Mouse (Mus musculus): ENCODE data around the gene Lrpap1. TPM values are rescaled to one million over a fixed set of nuclear protein-coding genes. Genes with fewer than 3 reads are reported as not detected.

The Lrpap1 gene
- polyA plus RNA-seq, 1 experiment from 2014 or later: 113 TPM

DNA sequence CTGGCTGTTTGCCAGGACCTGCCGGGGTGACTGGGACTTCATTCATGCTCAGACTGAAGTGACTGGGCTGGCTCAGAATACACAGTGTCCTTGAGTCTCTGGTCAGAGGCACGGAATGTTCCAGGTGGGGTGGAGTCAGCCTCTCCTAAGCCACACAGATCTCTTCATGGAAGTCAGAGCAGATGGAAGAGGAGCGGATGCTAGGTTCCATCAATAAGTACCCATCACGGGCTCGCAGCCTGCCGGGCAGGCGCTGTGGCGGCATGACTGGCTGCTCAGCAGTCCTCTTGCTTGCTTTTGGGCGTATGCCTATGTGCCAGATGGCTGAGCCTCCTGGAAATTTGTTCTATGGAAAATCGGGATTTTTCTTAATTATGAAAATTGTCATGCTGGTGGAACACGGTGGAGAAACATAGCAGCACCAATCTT lies 32.6 kb upstream of the Lrpap1 start:
- no peak overlapping the region for H3K4me3 ChIP-seq
- H3K27ac ChIP-seq: no peak overlapping the region
- WGBS: 73% methylated on average over 11 of the region's 11 CpGs
- H3K4me2 ChIP-seq (replicated peaks): no peak overlapping the region
- no peak for ATAC-seq (ENCODE audit: insufficient number of reproducible peaks, insufficient read depth, low FRiP score, low TSS enrichment)
- H3K27me3 ChIP-seq: no peaks in the 10 kb centered on the region
- H3K9me3 ChIP-seq: no peaks in the 10 kb centered on the region
- H3K36me3 ChIP-seq: no peaks in the 10 kb centered on the region
- no peak overlapping the region for H3K9ac ChIP-seq
- 0 out of 2 replicates have a peak, but pooled peaks cover 3% of the 10 kb centered on the region for H3K4me1 ChIP-seq

DNA sequence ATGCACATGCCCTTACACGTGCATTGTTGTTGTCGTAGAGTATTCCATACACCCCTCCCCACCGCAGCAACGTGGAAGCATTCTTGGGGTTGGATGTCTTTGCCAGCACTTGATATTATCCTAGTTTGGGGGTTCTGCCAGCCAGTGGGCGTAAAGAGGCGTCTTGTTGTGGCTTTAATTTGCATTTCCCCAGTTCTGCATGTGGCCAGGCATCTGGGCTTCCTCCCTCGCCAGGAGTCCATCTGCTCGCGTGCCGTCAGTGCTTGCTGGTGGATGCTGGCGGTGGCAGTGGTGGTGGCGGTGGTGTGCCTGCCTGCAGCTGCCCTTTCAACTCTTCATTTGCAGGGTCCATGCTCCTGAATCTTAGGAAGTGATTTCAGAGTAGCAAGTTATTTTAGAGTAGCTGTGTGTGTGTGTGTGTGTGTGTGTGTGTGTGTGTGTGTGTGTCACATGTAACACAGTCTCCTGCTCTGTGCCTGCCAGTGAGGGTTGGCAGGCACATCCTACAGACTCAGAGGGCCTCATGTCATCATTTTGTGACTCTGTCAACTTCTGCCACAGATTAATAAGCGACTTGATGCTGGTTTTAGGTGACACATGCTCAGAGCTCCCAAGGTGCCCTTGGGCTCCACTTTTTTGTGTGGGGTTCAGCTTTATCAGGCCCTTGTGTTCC lies 32.1 kb upstream of the Lrpap1 start:
- H3K9me3 ChIP-seq: no peaks in the 10 kb centered on the region
- H3K4me2 ChIP-seq (replicated peaks): no peak overlapping the region
- H3K27me3 ChIP-seq: no peaks in the 10 kb centered on the region
- no peak overlapping the region for H3K4me3 ChIP-seq
- WGBS: 66% methylated on average over 13 of the region's 13 CpGs
- H3K36me3 ChIP-seq: no peaks in the 10 kb centered on the region
- H3K9ac ChIP-seq: no peak overlapping the region
- no peak overlapping the region for H3K27ac ChIP-seq
- H3K4me1 ChIP-seq: no peaks in the 10 kb centered on the region
- ATAC-seq (ENCODE audit: insufficient number of reproducible peaks, insufficient read depth, low FRiP score, low TSS enrichment): no peak

DNA sequence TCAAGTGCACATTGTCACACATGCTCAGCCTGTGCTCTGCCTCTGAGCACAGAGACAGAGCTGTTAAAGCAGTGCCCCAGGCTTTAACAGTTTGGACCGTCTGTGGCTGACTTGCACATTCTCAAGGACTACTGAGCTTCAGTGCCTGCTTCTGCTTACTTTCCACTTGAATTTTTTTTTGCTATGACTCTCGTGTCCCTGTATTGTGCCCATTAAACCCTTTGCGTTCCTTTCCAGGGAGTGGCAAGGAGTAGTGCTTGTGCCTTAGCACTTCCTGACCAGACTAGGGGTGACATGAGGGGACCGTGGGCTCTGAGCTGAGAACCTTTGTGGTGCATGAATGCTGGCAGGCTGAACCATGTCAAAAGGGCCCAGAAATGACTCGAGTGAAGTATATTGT lies 30.3 kb upstream of the Lrpap1 start:
- no peak for ATAC-seq (ENCODE audit: insufficient number of reproducible peaks, insufficient read depth, low FRiP score, low TSS enrichment)
- H3K4me1 ChIP-seq: no peaks in the 10 kb centered on the region
- H3K27ac ChIP-seq: no peak overlapping the region
- no peak overlapping the region for H3K4me3 ChIP-seq
- 74% methylated on average over 5 of the region's 5 CpGs for WGBS
- no peaks in the 10 kb centered on the region for H3K9me3 ChIP-seq
- H3K4me2 ChIP-seq (replicated peaks): no peak overlapping the region
- no peaks in the 10 kb centered on the region for H3K36me3 ChIP-seq
- no peak overlapping the region for H3K9ac ChIP-seq
- H3K27me3 ChIP-seq: no peaks in the 10 kb centered on the region

DNA sequence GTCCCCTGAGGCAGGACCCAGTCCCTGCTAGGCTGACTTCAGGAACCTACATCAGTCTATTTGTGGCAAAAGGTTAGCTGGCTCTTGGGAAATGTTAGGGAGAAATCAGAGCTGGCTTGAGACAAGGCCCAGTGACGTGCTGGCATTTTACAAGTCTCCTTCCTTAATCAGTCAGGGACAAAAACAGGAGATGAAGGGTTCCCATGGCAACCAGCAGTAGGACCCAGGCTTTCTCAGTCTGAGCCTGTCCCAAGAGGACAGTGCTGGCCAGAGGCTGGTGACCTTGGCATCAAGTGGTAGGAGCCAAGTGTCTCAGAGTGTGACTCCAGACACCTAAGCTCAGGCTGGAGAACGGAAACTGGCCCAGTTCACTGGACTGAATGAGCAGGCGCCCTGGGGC lies 28.7 kb upstream of the Lrpap1 start:
- Histone ChIP-seq H3K9me3 (no peaks in the 10 kb centered on the region), H3K4me1 (no peaks in the 10 kb centered on the region), H3K9ac (no peak overlapping the region), H3K4me2 (replicated peaks) (no peak overlapping the region), H3K4me3 (no peak overlapping the region), H3K36me3 (no peaks in the 10 kb centered on the region), H3K27me3 (no peaks in the 10 kb centered on the region), H3K27ac (no peak overlapping the region)
- no peak for ATAC-seq (ENCODE audit: insufficient number of reproducible peaks, insufficient read depth, low FRiP score, low TSS enrichment)
- 68% methylated on average over 3 of the region's 3 CpGs for WGBS

DNA sequence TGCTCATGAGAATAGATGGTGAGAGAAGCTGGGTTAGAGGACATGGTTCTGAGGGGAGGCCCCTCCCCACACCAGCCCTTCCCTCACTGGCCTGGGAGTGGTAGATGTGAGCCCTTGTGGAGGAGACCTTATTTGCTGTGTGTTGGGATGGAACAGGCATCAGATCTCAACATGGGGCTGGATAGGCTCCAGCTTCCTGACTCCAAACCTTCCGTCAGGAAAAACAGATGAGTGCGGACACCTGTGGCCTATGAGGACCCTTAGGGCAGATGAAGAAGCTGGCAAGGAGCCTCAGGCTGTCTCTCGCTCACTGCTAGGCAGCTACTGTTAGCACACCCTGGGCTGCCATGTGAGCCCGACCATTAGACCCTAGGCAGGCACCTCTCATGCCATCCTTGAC lies 27.9 kb upstream of the Lrpap1 start:
- no peaks in the 10 kb centered on the region for H3K4me1 ChIP-seq
- no peak overlapping the region for H3K27ac ChIP-seq
- ATAC-seq (ENCODE audit: insufficient number of reproducible peaks, insufficient read depth, low FRiP score, low TSS enrichment): no peak

DNA sequence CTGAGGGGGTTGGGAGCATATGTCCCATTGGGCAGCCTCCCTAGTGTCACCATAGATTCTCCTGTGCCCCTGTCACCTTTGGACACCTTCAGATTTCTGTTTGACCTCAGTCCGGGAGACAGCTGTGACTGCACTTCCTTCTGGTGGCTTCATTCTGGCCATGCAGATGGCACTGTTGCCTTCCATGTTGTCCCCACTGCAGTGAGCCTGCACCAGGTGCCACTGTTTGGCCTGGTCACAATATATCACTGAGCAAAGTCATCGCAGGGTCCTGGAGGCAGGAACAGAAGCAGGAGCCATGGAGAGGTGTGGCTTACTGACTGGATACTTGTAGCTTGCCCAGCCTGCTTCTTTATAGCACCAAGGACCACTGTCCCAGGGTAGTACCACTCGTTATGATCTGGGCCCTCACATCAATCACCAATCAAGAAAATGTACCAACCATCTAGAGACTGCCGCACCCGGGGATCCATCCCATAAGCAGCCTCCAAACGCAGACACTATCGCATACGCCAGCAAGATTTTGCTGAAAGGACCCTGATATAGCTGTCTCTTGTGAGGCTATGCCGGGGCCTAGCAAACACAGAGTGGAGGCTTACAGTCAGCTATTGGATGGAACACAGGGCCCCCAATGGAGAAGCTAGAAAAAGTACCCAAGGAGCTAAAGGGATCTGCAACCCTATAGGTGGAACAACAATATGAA lies 26.9 kb upstream of the Lrpap1 start:
- H3K4me3 ChIP-seq: no peak overlapping the region
- H3K9ac ChIP-seq: no peak overlapping the region
- H3K9me3 ChIP-seq: no peaks in the 10 kb centered on the region
- no peak for ATAC-seq (ENCODE audit: insufficient number of reproducible peaks, insufficient read depth, low FRiP score, low TSS enrichment)
- no peaks in the 10 kb centered on the region for H3K4me1 ChIP-seq
- H3K27me3 ChIP-seq: no peaks in the 10 kb centered on the region
- no peaks in the 10 kb centered on the region for H3K36me3 ChIP-seq
- no peak overlapping the region for H3K27ac ChIP-seq
- WGBS: 91% methylated on average over 9 of the region's 9 CpGs
- H3K4me2 ChIP-seq (replicated peaks): no peak overlapping the region

More for the DNA sequence above, 27.9 kb upstream of the Lrpap1 start:
- Histone ChIP-seq H3K9me3 (no peaks in the 10 kb centered on the region), H3K4me3 (no peak overlapping the region), H3K36me3 (no peaks in the 10 kb centered on the region), H3K4me2 (replicated peaks) (no peak overlapping the region), H3K9ac (no peak overlapping the region), H3K27me3 (no peaks in the 10 kb centered on the region)
- 86% methylated on average over 4 of the region's 4 CpGs for WGBS

DNA sequence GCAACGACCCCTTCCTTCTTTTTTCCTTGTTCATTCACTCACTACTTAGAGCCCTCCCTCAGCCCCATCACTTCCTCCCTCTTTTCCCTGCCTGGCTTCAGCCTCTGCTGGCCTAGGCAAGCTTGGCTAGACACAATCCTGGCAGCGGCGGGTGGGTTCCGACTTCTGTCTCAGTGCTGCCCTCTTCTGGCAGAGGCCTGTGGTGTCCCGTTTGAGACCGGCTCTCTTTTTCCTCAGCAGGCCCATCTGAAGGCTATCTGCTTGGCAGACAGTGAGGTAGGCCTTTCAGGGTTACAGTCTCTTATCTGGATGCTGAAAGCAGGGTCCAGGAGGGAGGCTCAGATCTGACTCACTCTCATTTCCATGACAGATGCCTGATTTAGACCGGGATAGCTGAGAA lies 26.2 kb upstream of the Lrpap1 start:
- H3K4me2 ChIP-seq (replicated peaks): no peak overlapping the region
- 6% methylated on average over 7 of the region's 7 CpGs for WGBS
- ATAC-seq (ENCODE audit: insufficient number of reproducible peaks, insufficient read depth, low FRiP score, low TSS enrichment): peak; percentile 50; the same call in 1 of the 2 replicates

DNA sequence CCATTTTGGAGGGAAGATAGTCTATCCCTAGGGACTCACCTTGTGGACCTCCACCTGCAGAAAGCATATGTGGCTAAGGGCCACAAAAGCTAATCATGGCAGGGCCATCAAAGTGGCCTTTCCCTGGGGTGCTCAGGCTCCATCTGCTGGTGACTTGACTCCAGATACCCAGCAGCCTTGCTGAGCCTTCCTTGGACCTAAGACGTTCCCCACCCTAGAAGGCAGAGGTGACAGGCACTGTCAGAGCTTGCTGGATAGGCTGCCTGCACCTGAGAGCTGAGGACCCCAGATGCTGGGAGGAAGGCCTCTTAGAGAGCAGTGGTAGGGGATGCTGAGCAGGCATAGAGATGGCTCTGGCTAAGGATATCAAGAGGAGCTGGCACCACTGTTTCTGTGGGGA lies 25.7 kb upstream of the Lrpap1 start:
- no peak overlapping the region for H3K4me3 ChIP-seq
- ATAC-seq (ENCODE audit: insufficient number of reproducible peaks, insufficient read depth, low FRiP score, low TSS enrichment): no peak
- 26% methylated on average over 1 of the region's 1 CpGs for WGBS
- no peaks in the 10 kb centered on the region for H3K9me3 ChIP-seq
- H3K27ac ChIP-seq: no peak overlapping the region
- no peaks in the 10 kb centered on the region for H3K36me3 ChIP-seq
- no peak overlapping the region for H3K9ac ChIP-seq
- no peaks in the 10 kb centered on the region for H3K4me1 ChIP-seq
- no peaks in the 10 kb centered on the region for H3K27me3 ChIP-seq
- no peak overlapping the region for H3K4me2 ChIP-seq (replicated peaks)

More for the DNA sequence above, 26.2 kb upstream of the Lrpap1 start:
- Histone ChIP-seq H3K4me3 (no peak overlapping the region), H3K27ac (no peak overlapping the region), H3K9ac (no peak overlapping the region), H3K36me3 (no peaks in the 10 kb centered on the region), H3K9me3 (no peaks in the 10 kb centered on the region), H3K4me1 (no peaks in the 10 kb centered on the region), H3K27me3 (no peaks in the 10 kb centered on the region)

DNA sequence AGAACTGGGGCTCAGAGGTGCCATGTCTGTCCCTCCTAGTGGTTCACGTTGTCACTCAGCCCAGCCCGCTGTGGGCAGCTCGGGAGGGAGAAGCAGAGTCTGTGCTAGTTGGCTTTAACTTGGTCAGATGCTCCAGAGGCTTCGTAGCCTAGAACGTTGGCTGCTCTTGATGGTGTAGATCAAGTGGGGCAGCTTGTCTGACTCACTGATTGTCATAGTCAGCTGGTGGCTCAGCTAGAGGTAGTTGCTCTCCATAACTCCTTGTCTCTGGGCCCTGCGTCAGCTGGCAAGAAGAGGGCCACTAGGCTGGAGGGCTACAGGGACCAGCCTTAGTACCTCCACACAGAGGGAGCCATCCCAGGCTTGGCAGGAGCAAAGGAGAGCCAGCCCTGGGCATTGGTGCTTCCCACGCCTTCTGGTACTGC lies 24.2 kb upstream of the Lrpap1 start:
- Histone ChIP-seq H3K4me2 (replicated peaks) (no peak overlapping the region), H3K27ac (no peak overlapping the region), H3K9me3 (no peaks in the 10 kb centered on the region), H3K4me1 (no peaks in the 10 kb centered on the region), H3K4me3 (no peak overlapping the region), H3K27me3 (no peaks in the 10 kb centered on the region), H3K36me3 (no peaks in the 10 kb centered on the region), H3K9ac (no peak overlapping the region)
- 91% methylated on average over 7 of the region's 7 CpGs for WGBS
- ATAC-seq (ENCODE audit: insufficient number of reproducible peaks, insufficient read depth, low FRiP score, low TSS enrichment): no peak

DNA sequence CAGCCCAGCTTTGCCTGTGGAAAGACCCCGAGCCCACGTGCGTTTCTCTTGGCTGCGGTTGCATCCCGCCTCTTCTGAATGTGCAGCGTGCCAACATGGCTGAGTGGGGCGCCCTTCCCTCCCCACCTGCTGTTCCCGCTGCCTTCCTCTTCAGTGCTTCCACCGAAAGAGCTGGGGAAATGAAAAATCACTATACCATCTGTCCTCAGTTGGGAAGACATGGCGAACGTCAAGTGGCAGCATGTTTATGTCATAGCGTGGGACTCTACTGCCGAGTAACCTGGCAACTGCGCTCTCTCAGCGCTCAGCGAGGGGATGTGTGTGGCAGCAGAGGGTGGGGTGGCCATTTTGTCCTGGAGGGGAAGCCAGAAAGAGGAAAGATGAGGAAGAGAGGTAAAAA lies 23.6 kb upstream of the Lrpap1 start:
- 90% methylated on average over 16 of the region's 16 CpGs for WGBS
- H3K27me3 ChIP-seq: no peaks in the 10 kb centered on the region
- H3K4me2 ChIP-seq (replicated peaks): no peak overlapping the region
- H3K36me3 ChIP-seq: no peaks in the 10 kb centered on the region
- no peak overlapping the region for H3K9ac ChIP-seq
- no peaks in the 10 kb centered on the region for H3K9me3 ChIP-seq
- ATAC-seq (ENCODE audit: insufficient number of reproducible peaks, insufficient read depth, low FRiP score, low TSS enrichment): no peak
- H3K4me1 ChIP-seq: no peaks in the 10 kb centered on the region
- H3K4me3 ChIP-seq: no peak overlapping the region
- H3K27ac ChIP-seq: no peak overlapping the region

DNA sequence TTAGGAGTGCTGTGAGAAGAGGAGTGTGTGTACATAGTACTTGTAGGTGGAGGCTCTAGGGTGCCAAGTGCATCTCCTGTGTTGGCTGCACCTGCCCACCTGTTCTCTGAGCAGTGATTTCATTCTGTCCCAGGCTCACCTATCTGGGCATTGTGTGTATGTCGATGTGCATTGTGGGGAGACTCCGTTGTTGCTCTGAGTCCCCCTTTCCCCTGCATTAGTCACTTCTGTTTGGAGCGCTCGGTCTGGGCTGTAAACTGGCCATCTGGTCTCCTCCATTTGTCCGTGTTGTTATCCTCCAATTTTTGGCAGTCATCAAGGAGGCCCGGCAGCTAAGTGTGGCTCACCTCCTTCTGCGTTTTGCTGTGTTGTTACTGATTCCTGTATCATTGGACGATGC lies 14.5 kb upstream of the Lrpap1 start:
- 90% methylated on average over 8 of the region's 8 CpGs for WGBS
- no peak for ATAC-seq (ENCODE audit: insufficient number of reproducible peaks, insufficient read depth, low FRiP score, low TSS enrichment)

DNA sequence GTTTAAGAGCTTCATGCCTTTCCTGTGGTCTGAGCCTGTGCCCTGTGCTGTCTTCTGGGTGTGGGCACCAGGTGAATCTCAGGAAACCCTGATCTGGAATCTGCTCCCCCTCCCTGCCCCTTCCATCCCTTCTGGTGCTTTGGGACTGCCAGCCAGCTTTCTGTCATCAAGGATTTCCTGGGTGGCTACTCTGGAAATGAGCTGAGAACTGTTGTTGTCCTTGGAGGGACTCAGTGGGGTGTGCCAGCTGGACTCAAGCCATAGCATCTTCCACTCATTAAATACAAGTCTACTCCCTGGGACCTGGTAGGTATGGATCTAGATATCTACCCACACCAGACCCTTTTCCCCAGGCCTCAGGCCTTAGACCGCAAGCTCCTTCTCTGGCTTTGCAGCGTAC lies 12.9 kb upstream of the Lrpap1 start:
- H3K27me3 ChIP-seq: no peaks in the 10 kb centered on the region
- H3K36me3 ChIP-seq: no peaks in the 10 kb centered on the region
- H3K4me3 ChIP-seq: no peak overlapping the region
- H3K9me3 ChIP-seq: no peaks in the 10 kb centered on the region
- H3K27ac ChIP-seq: no peak overlapping the region
- no peak for ATAC-seq (ENCODE audit: insufficient number of reproducible peaks, insufficient read depth, low FRiP score, low TSS enrichment)
- no peak overlapping the region for H3K9ac ChIP-seq
- H3K4me1 ChIP-seq: no peaks in the 10 kb centered on the region
- WGBS: 91% methylated on average over 2 of the region's 2 CpGs
- no peak overlapping the region for H3K4me2 ChIP-seq (replicated peaks)

More for the DNA sequence above, 14.5 kb upstream of the Lrpap1 start:
- H3K4me2 ChIP-seq (replicated peaks): no peak overlapping the region
- no peaks in the 10 kb centered on the region for H3K27me3 ChIP-seq
- no peak overlapping the region for H3K4me3 ChIP-seq
- no peaks in the 10 kb centered on the region for H3K36me3 ChIP-seq
- H3K27ac ChIP-seq: no peak overlapping the region
- H3K9me3 ChIP-seq: no peaks in the 10 kb centered on the region
- H3K4me1 ChIP-seq: no peaks in the 10 kb centered on the region
- no peak overlapping the region for H3K9ac ChIP-seq

All from embryonic facial prominence, embryonic 12.5 days (tissue).